Mouse (Mus musculus): ENCODE results near the gene Pex16. TPM values are rescaled to one million over a fixed set of nuclear protein-coding genes. Genes with fewer than 3 reads are reported as not detected.

Pex16 gene
- total and polyA plus RNA-seq, 2 experiments: 95.5 to 164 TPM

DNA sequence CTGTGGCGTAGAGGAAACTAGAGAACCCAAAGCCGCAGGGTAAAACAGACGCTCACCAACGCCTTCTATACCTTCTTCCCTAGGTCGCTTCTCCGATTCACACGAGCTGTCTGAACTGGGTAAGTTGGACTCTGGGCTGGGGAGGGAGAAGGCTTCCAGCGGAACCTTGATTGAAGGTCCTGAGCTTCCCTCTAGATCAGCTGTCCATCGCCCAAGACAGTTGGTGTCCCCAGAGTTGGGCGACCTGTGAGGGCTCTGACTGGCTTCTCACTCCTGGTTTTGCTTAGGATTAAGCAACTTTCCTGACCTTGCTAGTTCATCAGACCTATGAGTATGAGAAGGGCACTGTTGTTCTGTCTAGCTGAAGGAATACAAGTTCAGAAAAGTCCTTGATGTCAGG, 1.3 kb downstream of the Pex16 start:
- peaks cover 6% of the 10 kb centered on the region; the same call in 1 of the 2 replicates for H3K79me2 ChIP-seq (ENCODE audit: control insufficient read depth, insufficient read depth, low read length)
- no peak for TF ChIP-seq CTCF (IDR thresholded peaks at IDR 0.05; ENCODE audit: low read depth, low read length)
- no peak for TF ChIP-seq POLR2A (IDR thresholded peaks at IDR 0.05; ENCODE audit: extremely low read depth, insufficient read depth, low read length)
- peaks cover 21% of the 10 kb centered on the region for H3K36me3 ChIP-seq (ENCODE audit: control insufficient read depth, insufficient read depth, low read length)
- peak; percentile 52 for DNase-seq (ENCODE audit: extremely low read depth, low read depth, low spot score)
- peak overlapping the region; percentile 94 for H3K4me3 ChIP-seq (ENCODE audit: insufficient read depth, low read depth, low read length)
- H3K27ac ChIP-seq (replicated peaks; ENCODE audit: insufficient read depth, low read depth, low read length): peak overlapping the region; percentile 96
- H3K27me3 ChIP-seq (ENCODE audit: control insufficient read depth, insufficient read depth, low read length): no peaks in the 10 kb centered on the region
- H3K4me1 ChIP-seq (ENCODE audit: control insufficient read depth, insufficient read depth, low read length): peaks cover 8% of the 10 kb centered on the region; the same call in 1 of the 2 replicates
- H3K9ac ChIP-seq (ENCODE audit: low read depth, low read length): peak overlapping the region; percentile 87
- 1% methylated on average over 10 of the region's 10 CpGs for WGBS

DNA sequence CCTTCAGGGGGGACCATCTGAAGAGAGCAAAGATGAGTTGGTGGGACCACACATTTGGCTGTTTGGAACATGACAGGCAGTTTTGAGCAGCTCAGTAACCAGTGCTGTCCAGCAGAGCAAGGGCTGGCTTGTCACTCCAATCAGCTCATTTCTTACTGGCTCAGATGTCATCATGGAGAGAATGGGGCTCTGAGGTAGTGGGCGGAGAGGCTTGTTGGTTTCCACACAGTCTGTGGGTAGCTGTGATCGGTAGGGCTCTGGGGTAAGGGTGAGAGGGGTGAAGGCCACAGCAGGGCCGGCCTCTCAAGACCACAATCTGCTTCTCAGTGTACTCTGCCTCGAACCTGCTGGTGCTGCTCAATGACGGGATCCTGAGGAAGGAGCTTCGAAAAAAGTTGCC, 1.8 kb downstream of the Pex16 start:
- TF ChIP-seq CTCF (IDR thresholded peaks at IDR 0.05; ENCODE audit: low read depth, low read length) (no peak), POLR2A (IDR thresholded peaks at IDR 0.05; ENCODE audit: extremely low read depth, insufficient read depth, low read length) (no peak)
- peaks cover 24% of the 10 kb centered on the region for H3K36me3 ChIP-seq (ENCODE audit: control insufficient read depth, insufficient read depth, low read length)
- H3K4me3 ChIP-seq (ENCODE audit: insufficient read depth, low read depth, low read length): peak overlapping the region; percentile 94
- peaks cover 6% of the 10 kb centered on the region; the same call in 1 of the 2 replicates for H3K79me2 ChIP-seq (ENCODE audit: control insufficient read depth, insufficient read depth, low read length)
- WGBS: 20% methylated on average over 6 of the region's 6 CpGs
- H3K9ac ChIP-seq (ENCODE audit: low read depth, low read length): peak overlapping the region; percentile 87
- peaks cover 8% of the 10 kb centered on the region; the same call in 1 of the 2 replicates for H3K4me1 ChIP-seq (ENCODE audit: control insufficient read depth, insufficient read depth, low read length)
- DNase-seq (ENCODE audit: extremely low read depth, low read depth, low spot score): peak; percentile 78
- peak overlapping the region; percentile 96 for H3K27ac ChIP-seq (replicated peaks; ENCODE audit: insufficient read depth, low read depth, low read length)
- no peaks in the 10 kb centered on the region for H3K27me3 ChIP-seq (ENCODE audit: control insufficient read depth, insufficient read depth, low read length)

DNA sequence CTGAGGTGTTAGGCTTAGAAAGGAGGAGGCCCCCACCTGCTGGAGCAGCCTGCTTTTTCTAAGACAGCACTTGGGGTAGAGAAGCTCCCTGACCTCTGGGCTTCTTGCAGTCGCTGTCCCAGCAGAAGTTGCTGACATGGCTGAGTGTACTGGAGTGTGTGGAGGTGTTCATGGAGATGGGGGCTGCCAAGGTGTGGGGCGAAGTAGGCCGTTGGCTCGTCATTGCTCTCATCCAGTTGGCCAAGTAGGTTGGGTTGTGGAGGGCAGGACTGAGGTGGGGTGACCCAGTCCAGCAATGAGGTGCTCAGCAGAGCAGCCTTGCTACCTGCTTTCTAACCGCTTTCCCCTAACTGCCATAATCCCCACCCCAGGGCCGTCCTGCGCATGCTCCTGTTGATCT, 2.8 kb downstream of the Pex16 start:
- H3K36me3 ChIP-seq (ENCODE audit: control insufficient read depth, insufficient read depth, low read length): peaks cover 25% of the 10 kb centered on the region

DNA sequence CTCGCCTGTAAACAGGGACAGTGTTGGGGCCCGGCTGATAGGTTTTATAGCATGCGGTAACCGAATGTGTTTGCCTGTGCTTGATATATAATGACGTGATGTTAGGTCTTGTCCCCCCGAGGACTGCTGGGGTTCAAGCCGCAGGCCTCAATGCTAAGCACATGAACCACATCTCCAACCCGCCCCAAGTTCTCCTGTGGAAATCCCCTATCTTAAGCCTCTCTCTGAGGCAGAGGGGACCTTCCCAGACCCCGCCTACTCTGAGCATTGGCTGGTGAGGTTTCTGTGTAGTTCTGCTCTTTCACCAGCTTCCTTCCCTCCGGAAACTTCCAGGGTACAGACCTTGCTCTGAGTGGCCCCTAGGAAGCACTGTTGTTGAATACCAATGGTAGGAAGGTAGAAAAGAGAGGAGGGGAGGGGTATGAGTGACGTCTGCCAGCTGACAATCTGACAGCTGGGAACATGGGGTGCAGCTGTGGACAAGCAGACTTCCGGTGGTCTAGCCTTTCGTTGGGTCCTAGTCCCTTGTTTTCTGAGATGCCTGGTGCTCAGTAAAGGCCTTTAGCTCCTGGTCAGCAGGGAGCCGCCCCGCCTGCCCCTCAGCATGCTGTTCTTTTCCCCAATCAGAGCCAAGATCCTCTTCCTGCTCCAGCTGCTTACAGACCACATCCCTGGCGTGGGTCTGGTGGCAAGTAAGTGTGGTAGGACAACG, 5.5 kb downstream of the Pex16 start:
- Histone ChIP-seq H3K4me1 (ENCODE audit: control insufficient read depth, insufficient read depth, low read length) (0 out of 2 replicates have a peak, but pooled peaks cover 4% of the 10 kb centered on the region), H3K27me3 (ENCODE audit: control insufficient read depth, insufficient read depth, low read length) (no peaks in the 10 kb centered on the region), H3K79me2 (ENCODE audit: control insufficient read depth, insufficient read depth, low read length) (peaks cover 6% of the 10 kb centered on the region; the same call in 1 of the 2 replicates), H3K4me3 (ENCODE audit: insufficient read depth, low read depth, low read length) (no peak overlapping the region), H3K27ac (replicated peaks; ENCODE audit: insufficient read depth, low read depth, low read length) (no peak overlapping the region), H3K36me3 (ENCODE audit: control insufficient read depth, insufficient read depth, low read length) (peaks cover 25% of the 10 kb centered on the region), H3K9ac (ENCODE audit: low read depth, low read length) (no peak overlapping the region)
- TF ChIP-seq CTCF (IDR thresholded peaks at IDR 0.05; ENCODE audit: low read depth, low read length): no peak
- TF ChIP-seq POLR2A (IDR thresholded peaks at IDR 0.05; ENCODE audit: extremely low read depth, insufficient read depth, low read length): no peak
- WGBS: 79% methylated on average over 17 of the region's 17 CpGs
- no peak for DNase-seq (ENCODE audit: extremely low read depth, low read depth, low spot score)

More for the DNA sequence above, 2.8 kb downstream of the Pex16 start:
- H3K4me3 ChIP-seq (ENCODE audit: insufficient read depth, low read depth, low read length): no peak overlapping the region
- no peak for DNase-seq (ENCODE audit: extremely low read depth, low read depth, low spot score)
- H3K27ac ChIP-seq (replicated peaks; ENCODE audit: insufficient read depth, low read depth, low read length): no peak overlapping the region
- H3K9ac ChIP-seq (ENCODE audit: low read depth, low read length): no peak overlapping the region
- WGBS: 85% methylated on average over 7 of the region's 7 CpGs
- H3K79me2 ChIP-seq (ENCODE audit: control insufficient read depth, insufficient read depth, low read length): peaks cover 6% of the 10 kb centered on the region; the same call in 1 of the 2 replicates
- TF ChIP-seq CTCF (IDR thresholded peaks at IDR 0.05; ENCODE audit: low read depth, low read length) (no peak), POLR2A (IDR thresholded peaks at IDR 0.05; ENCODE audit: extremely low read depth, insufficient read depth, low read length) (no peak)
- H3K4me1 ChIP-seq (ENCODE audit: control insufficient read depth, insufficient read depth, low read length): peaks cover 8% of the 10 kb centered on the region; the same call in 1 of the 2 replicates
- no peaks in the 10 kb centered on the region for H3K27me3 ChIP-seq (ENCODE audit: control insufficient read depth, insufficient read depth, low read length)

DNA sequence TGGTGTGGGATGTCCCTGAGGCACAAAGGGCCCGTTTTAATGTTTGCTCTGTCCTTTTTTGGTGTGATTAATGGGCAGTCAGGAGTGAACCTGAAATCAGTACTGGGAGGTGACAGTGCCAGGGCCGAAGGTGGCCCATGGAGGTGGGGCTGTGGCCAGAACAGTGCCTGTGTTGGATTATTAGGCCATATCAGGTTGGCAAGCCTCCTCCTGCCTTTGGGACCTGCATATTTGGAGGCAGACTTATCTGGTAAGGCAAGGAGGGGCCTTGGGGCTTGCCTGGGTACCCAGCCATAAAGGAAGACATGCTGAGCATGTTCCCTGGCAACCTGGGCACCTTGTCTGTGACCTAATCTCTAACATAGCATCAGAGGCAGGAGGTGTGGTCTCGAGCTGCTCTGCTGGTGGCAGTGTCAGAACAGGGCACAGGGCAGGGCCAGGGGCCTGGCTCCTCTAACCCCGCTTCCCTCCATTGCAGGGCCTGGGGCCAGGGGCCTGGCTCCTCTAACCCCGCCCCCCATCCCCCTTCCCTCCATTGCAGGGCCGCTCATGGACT, 6.1 kb downstream of the Pex16 start:
- WGBS: 53% methylated on average over 6 of the region's 6 CpGs
- DNase-seq (ENCODE audit: extremely low read depth, low read depth, low spot score): peak; percentile 83
- Histone ChIP-seq H3K27ac (replicated peaks; ENCODE audit: insufficient read depth, low read depth, low read length) (no peak overlapping the region), H3K79me2 (ENCODE audit: control insufficient read depth, insufficient read depth, low read length) (peaks cover 6% of the 10 kb centered on the region; the same call in 1 of the 2 replicates), H3K4me3 (ENCODE audit: insufficient read depth, low read depth, low read length) (no peak overlapping the region), H3K27me3 (ENCODE audit: control insufficient read depth, insufficient read depth, low read length) (no peaks in the 10 kb centered on the region), H3K36me3 (ENCODE audit: control insufficient read depth, insufficient read depth, low read length) (peaks cover 25% of the 10 kb centered on the region), H3K9ac (ENCODE audit: low read depth, low read length) (no peak overlapping the region), H3K4me1 (ENCODE audit: control insufficient read depth, insufficient read depth, low read length) (0 out of 2 replicates have a peak, but pooled peaks cover 4% of the 10 kb centered on the region)
- TF ChIP-seq POLR2A (IDR thresholded peaks at IDR 0.05; ENCODE audit: extremely low read depth, insufficient read depth, low read length) (no peak), CTCF (IDR thresholded peaks at IDR 0.05; ENCODE audit: low read depth, low read length) (no peak)

All from liver, adult 2 months (tissue).